Mouse (Mus musculus) midbrain, embryonic 14.5 days (tissue): ENCODE results near the gene 1110017D15Rik. TPM values are rescaled to one million over a fixed set of nuclear protein-coding genes. Genes with fewer than 3 reads are reported as not detected.

ENCODE experiments used
- ATAC-seq: fragments of 200-750 bp; cut with Nextera tagmentation; 2 replicates; pipeline ENCODE4 v1.8.0; 2017; ENCODE audit warnings: moderate number of reproducible peaks, moderate library complexity; ENCODE audit not compliant: low FRiP score, low TSS enrichment
- DNase-seq: peaks from one replicate; pipeline ENCODE4 v3.0.0-alpha.2; 2015
- H3K27ac ChIP-seq: fragments of 300-500 bp; sonication (generic); replicated peaks from 2 replicates; pipeline ENCODE4 v1.5.1; 2014; ENCODE audit warnings: mild to moderate bottlenecking, low read depth, low read length, moderate library complexity
- H3K27me3 ChIP-seq: fragments of 300-500 bp; sonication (generic); 2 replicates; pipeline ENCODE4 v1.6.1; 2014; ENCODE audit warnings: low read length, control low read depth, mixed read lengths; ENCODE audit not compliant: control insufficient read depth, insufficient read depth
- H3K36me3 ChIP-seq: fragments of 300-500 bp; sonication (generic); 2 replicates; pipeline ENCODE4 v1.6.1; 2014; ENCODE audit warnings: low read length, control low read depth; ENCODE audit not compliant: control insufficient read depth, insufficient read depth
- H3K4me1 ChIP-seq: fragments of 300-500 bp; sonication (generic); 2 replicates; pipeline ENCODE4 v1.6.1; 2014; ENCODE audit warnings: mild to moderate bottlenecking, antibody characterized with exemption, low read length, control low read depth; ENCODE audit not compliant: control insufficient read depth, insufficient read depth
- H3K4me2 ChIP-seq: fragments of 300-500 bp; sonication (generic); 2 replicates; pipeline ENCODE4 v1.6.1; 2014; ENCODE audit warnings: mild to moderate bottlenecking, low read length, moderate library complexity
- H3K4me3 ChIP-seq: fragments of 300-500 bp; sonication (generic); replicated peaks from 2 replicates; pipeline ENCODE4 v1.5.1; 2014; ENCODE audit warnings: low read depth, low read length
- H3K9ac ChIP-seq: fragments of 300-500 bp; sonication (generic); replicated peaks from 2 replicates; pipeline ENCODE4 v1.6.1; 2014; ENCODE audit warnings: mild to moderate bottlenecking, low read length, moderate library complexity
- H3K9me3 ChIP-seq: fragments of 300-500 bp; sonication (generic); 2 replicates; pipeline ENCODE4 v1.6.1; 2016; ENCODE audit warnings: low read length, control low read depth, mixed read lengths; ENCODE audit not compliant: control insufficient read depth
- WGBS: fragments of 180-500 bp; shearing (Covaris S2); extraction: QIAGEN DNeasy Blood & Tissue Kit; methylation state at CpG from one replicate; pipeline ENCODE4 v1.1.7; 2014; 5-methylcytosine and 5-hydroxymethylcytosine counted together
- polyA plus RNA-seq: library from polyadenylated mRNA; unstranded; fragments of >200 nt; fragmentation: Nextera tagmentation; extraction: Ambion mirVana; gene quantifications from 2 replicates; pipeline ENCODE4 v1.2.1, GENCODE M21; 2014

1110017D15Rik gene
- polyA plus RNA-seq, 1 experiment from 2014 or later = 13.2 TPM

- no peak for DNase-seq
- Histone ChIP-seq H3K9me3 (no peaks in the 10 kb centered on the region), H3K27ac (no peak overlapping the region), H3K9ac (no peak overlapping the region), H3K4me3 (no peak overlapping the region), H3K4me2 (no peak overlapping the region), H3K4me1 (peaks cover 31% of the 10 kb centered on the region), H3K27me3 (peaks cover 53% of the 10 kb centered on the region), H3K36me3 (no peaks in the 10 kb centered on the region)
- WGBS = 63% methylated on average over 8 of the region's 8 CpGs
- no peak for ATAC-seq
Observed at GRCm38 (mm10) chr4:41499619-41500018, 17.5 kb downstream of the 1110017D15Rik start.

- H3K4me2 ChIP-seq = peak overlapping the region; percentile 56
- peaks cover 53% of the 10 kb centered on the region for H3K27me3 ChIP-seq
- H3K4me1 ChIP-seq = peaks cover 31% of the 10 kb centered on the region
- DNase-seq (peak; percentile 68), ATAC-seq (no peak)
- peak overlapping the region; percentile 32 for H3K4me3 ChIP-seq
- no peaks in the 10 kb centered on the region for H3K9me3 ChIP-seq
- H3K36me3 ChIP-seq = no peaks in the 10 kb centered on the region
- no peak overlapping the region for H3K27ac ChIP-seq
- H3K9ac ChIP-seq = peak overlapping the region; percentile 26; the same call in 1 of the 2 replicates
- 8% methylated on average over 43 of the region's 43 CpGs for WGBS
Observed at GRCm38 (mm10) chr4:41498921-41499391, 18.2 kb downstream of the 1110017D15Rik start.

GRCm38 (mm10) chr4:41497995-41498845 lies 18.9 kb downstream of the 1110017D15Rik start:
- Histone ChIP-seq H3K27ac (no peak overlapping the region), H3K9ac (peak overlapping the region; percentile 31; the same call in 1 of the 2 replicates), H3K4me1 (peaks cover 31% of the 10 kb centered on the region), H3K27me3 (peaks cover 53% of the 10 kb centered on the region), H3K4me2 (peak overlapping the region; percentile 56), H3K4me3 (peak overlapping the region; percentile 32), H3K36me3 (no peaks in the 10 kb centered on the region), H3K9me3 (no peaks in the 10 kb centered on the region)
- ATAC-seq = no peak
- DNase-seq = peak; percentile 48
- 17% methylated on average over 72 of the region's 72 CpGs for WGBS

- Histone ChIP-seq H3K9ac (peak overlapping the region; percentile 31; the same call in 1 of the 2 replicates), H3K27me3 (peaks cover 53% of the 10 kb centered on the region)
- WGBS = 8% methylated on average over 34 of the region's 34 CpGs
Observed at GRCm38 (mm10) chr4:41497579-41497978, 19.6 kb downstream of the 1110017D15Rik start.

GRCm38 (mm10) chr4:41497046-41497445 lies 20.1 kb downstream of the 1110017D15Rik start:
- Histone ChIP-seq H3K36me3 (no peaks in the 10 kb centered on the region), H3K9ac (no peak overlapping the region), H3K27me3 (peaks cover 53% of the 10 kb centered on the region), H3K4me3 (peak overlapping the region; percentile 32; the same call in 1 of the 2 replicates), H3K27ac (no peak overlapping the region), H3K4me2 (peak overlapping the region; percentile 56), H3K4me1 (peaks cover 24% of the 10 kb centered on the region), H3K9me3 (no peaks in the 10 kb centered on the region)
- 43% methylated on average over 5 of the region's 5 CpGs for WGBS
- ATAC-seq (no peak), DNase-seq (no peak)

More at GRCm38 (mm10) chr4:41497579-41497978, 19.6 kb downstream of the 1110017D15Rik start:
- Histone ChIP-seq H3K4me1 (peaks cover 29% of the 10 kb centered on the region), H3K36me3 (no peaks in the 10 kb centered on the region), H3K4me3 (peak overlapping the region; percentile 32), H3K27ac (no peak overlapping the region), H3K4me2 (peak overlapping the region; percentile 56), H3K9me3 (no peaks in the 10 kb centered on the region)
- DNase-seq (peak; percentile 80), ATAC-seq (no peak)

- WGBS = 73% methylated on average over 11 of the region's 11 CpGs
- no peaks in the 10 kb centered on the region for H3K9me3 ChIP-seq
- DNase-seq (peak; percentile 66), ATAC-seq (no peak)
- H3K4me3 ChIP-seq = no peak overlapping the region
- H3K4me1 ChIP-seq = peaks cover 18% of the 10 kb centered on the region
- no peaks in the 10 kb centered on the region for H3K36me3 ChIP-seq
- H3K27me3 ChIP-seq = peaks cover 44% of the 10 kb centered on the region
- no peak overlapping the region for H3K9ac ChIP-seq
- H3K27ac ChIP-seq = no peak overlapping the region
- H3K4me2 ChIP-seq = no peak overlapping the region
Observed at GRCm38 (mm10) chr4:41495850-41496249, 21.3 kb downstream of the 1110017D15Rik start.

- no peak overlapping the region for H3K4me2 ChIP-seq
- H3K4me3 ChIP-seq = no peak overlapping the region
- H3K27me3 ChIP-seq = peaks cover 37% of the 10 kb centered on the region
- H3K27ac ChIP-seq = no peak overlapping the region
- no peaks in the 10 kb centered on the region for H3K36me3 ChIP-seq
- H3K9me3 ChIP-seq = no peaks in the 10 kb centered on the region
- ATAC-seq (no peak), DNase-seq (no peak)
- no peak overlapping the region for H3K9ac ChIP-seq
- 88% methylated on average over 4 of the region's 4 CpGs for WGBS
- H3K4me1 ChIP-seq = peaks cover 16% of the 10 kb centered on the region
Observed at GRCm38 (mm10) chr4:41495076-41495475, 22.1 kb downstream of the 1110017D15Rik start.

GRCm38 (mm10) chr4:41494378-41494777 lies 22.8 kb downstream of the 1110017D15Rik start:
- Histone ChIP-seq H3K4me2 (no peak overlapping the region), H3K4me1 (peaks cover 16% of the 10 kb centered on the region), H3K9ac (no peak overlapping the region), H3K4me3 (no peak overlapping the region), H3K36me3 (no peaks in the 10 kb centered on the region), H3K27me3 (peaks cover 30% of the 10 kb centered on the region), H3K9me3 (no peaks in the 10 kb centered on the region), H3K27ac (no peak overlapping the region)
- DNase-seq (no peak), ATAC-seq (no peak)
- WGBS = 56% methylated on average over 3 of the region's 3 CpGs
